Mouse (Mus musculus) forebrain, embryonic 14.5 days (tissue): ENCODE measurements around the gene Myom1. TPM values are rescaled to one million over a fixed set of nuclear protein-coding genes. Genes with fewer than 3 reads are reported as not detected.

Experiments used
- ATAC-seq: fragments of 200-750 bp; cut with Nextera tagmentation; 2 replicates; pipeline ENCODE4 v1.8.0; 2017; ENCODE audit warnings: mild to moderate bottlenecking, moderate library complexity
- DNase-seq: peaks from one replicate; pipeline ENCODE4 v3.0.0-alpha.2; 2015; ENCODE audit warnings: low spot score
- H3K27ac ChIP-seq: fragments of 300-500 bp; sonication (generic); 2 replicates; pipeline ENCODE4 v1.5.1; 2014; ENCODE audit warnings: low read depth, mild to moderate bottlenecking, control low read depth, low read length, moderate library complexity
- H3K27me3 ChIP-seq: fragments of 300-500 bp; sonication (generic); replicated peaks from 2 replicates; pipeline ENCODE4 v1.6.1; 2014; ENCODE audit warnings: low read length, control low read depth, mixed read lengths; ENCODE audit not compliant: control insufficient read depth, insufficient read depth
- H3K36me3 ChIP-seq: fragments of 300-500 bp; sonication (generic); 2 replicates; pipeline ENCODE4 v1.6.1; 2014; ENCODE audit warnings: low read length, control low read depth; ENCODE audit not compliant: control insufficient read depth, insufficient read depth
- H3K4me1 ChIP-seq: fragments of 300-500 bp; sonication (generic); 2 replicates; pipeline ENCODE4 v1.6.1; 2014; ENCODE audit warnings: antibody characterized with exemption, low read length, control low read depth; ENCODE audit not compliant: control insufficient read depth, insufficient read depth
- H3K4me2 ChIP-seq: fragments of 300-500 bp; sonication (generic); 2 replicates; pipeline ENCODE4 v1.6.1; 2014; ENCODE audit warnings: mild to moderate bottlenecking, control low read depth, low read length
- H3K4me3 ChIP-seq: fragments of 300-500 bp; sonication (generic); 2 replicates; pipeline ENCODE4 v1.5.1; 2014; ENCODE audit warnings: low read depth, low read length, control low read depth
- H3K9ac ChIP-seq: fragments of 300-500 bp; sonication (generic); 2 replicates; pipeline ENCODE4 v1.6.1; 2014; ENCODE audit warnings: mild to moderate bottlenecking, low read length, control low read depth, moderate library complexity
- H3K9me3 ChIP-seq: fragments of 300-500 bp; sonication (generic); replicated peaks from 2 replicates; pipeline ENCODE4 v1.6.1; 2016; ENCODE audit warnings: low read length, control low read depth, mixed read lengths; ENCODE audit not compliant: control insufficient read depth
- WGBS: fragments of 180-500 bp; shearing (Covaris S2); extraction: QIAGEN DNeasy Blood & Tissue Kit; methylation state at CpG from one replicate; pipeline ENCODE4 v1.1.7; 2014; 5-methylcytosine and 5-hydroxymethylcytosine counted together
- polyA plus RNA-seq: library from polyadenylated mRNA; unstranded; fragments of >200 nt; fragmentation: Nextera tagmentation; extraction: Ambion mirVana; gene quantifications from 2 replicates; pipeline ENCODE4 v1.2.1, GENCODE M21; 2014

Gene Myom1
- polyA plus RNA-seq, 1 experiment from 2014 or later, result 1.0 TPM

GRCm38 (mm10) chr17:71126001-71126400, 123.6 kb downstream of the Myom1 start:
- Histone ChIP-seq H3K27me3 (no peaks in the 10 kb centered on the region), H3K9ac (no peak overlapping the region), H3K36me3 (no peaks in the 10 kb centered on the region), H3K4me2 (no peak overlapping the region), H3K9me3 (no peaks in the 10 kb centered on the region), H3K27ac (no peak overlapping the region), H3K4me1 (no peaks in the 10 kb centered on the region), H3K4me3 (no peak overlapping the region)
- 85% methylated on average over 12 of the region's 12 CpGs for WGBS
- no peak for DNase-seq
- ATAC-seq, result no peak

GRCm38 (mm10) chr17:71127464-71128110, 125.2 kb downstream of the Myom1 start:
- Histone ChIP-seq H3K4me1 (no peaks in the 10 kb centered on the region), H3K4me2 (no peak overlapping the region), H3K9me3 (no peaks in the 10 kb centered on the region), H3K27ac (no peak overlapping the region), H3K36me3 (no peaks in the 10 kb centered on the region), H3K4me3 (no peak overlapping the region), H3K27me3 (no peaks in the 10 kb centered on the region), H3K9ac (no peak overlapping the region)
- ATAC-seq (no peak), DNase-seq (no peak)
- WGBS, result 79% methylated on average over 7 of the region's 7 CpGs

- DNase-seq, result no peak
- no peak for ATAC-seq
Measured at GRCm38 (mm10) chr17:71129489-71130261, 127.2 kb downstream of the Myom1 start.

GRCm38 (mm10) chr17:71132221-71132620, 129.8 kb downstream of the Myom1 start:
- Histone ChIP-seq H3K4me2 (no peak overlapping the region), H3K4me1 (no peaks in the 10 kb centered on the region), H3K9me3 (no peaks in the 10 kb centered on the region), H3K4me3 (no peak overlapping the region), H3K27me3 (no peaks in the 10 kb centered on the region), H3K27ac (no peak overlapping the region), H3K36me3 (no peaks in the 10 kb centered on the region), H3K9ac (no peak overlapping the region)
- ATAC-seq (no peak), DNase-seq (no peak)

More at GRCm38 (mm10) chr17:71129489-71130261, 127.2 kb downstream of the Myom1 start:
- Histone ChIP-seq H3K4me1 (no peaks in the 10 kb centered on the region), H3K27me3 (no peaks in the 10 kb centered on the region), H3K4me2 (no peak overlapping the region), H3K9me3 (no peaks in the 10 kb centered on the region), H3K36me3 (no peaks in the 10 kb centered on the region), H3K27ac (no peak overlapping the region), H3K4me3 (no peak overlapping the region), H3K9ac (no peak overlapping the region)
- 73% methylated on average over 9 of the region's 9 CpGs for WGBS

GRCm38 (mm10) chr17:71132856-71133439, 130.5 kb downstream of the Myom1 start:
- DNase-seq (no peak), ATAC-seq (no peak)
- no peak overlapping the region for H3K4me3 ChIP-seq
- no peak overlapping the region for H3K27ac ChIP-seq
- WGBS, result 95% methylated on average over 11 of the region's 11 CpGs
- H3K9me3 ChIP-seq, result no peaks in the 10 kb centered on the region
- no peaks in the 10 kb centered on the region for H3K27me3 ChIP-seq
- H3K9ac ChIP-seq, result no peak overlapping the region
- H3K36me3 ChIP-seq, result no peaks in the 10 kb centered on the region
- no peak overlapping the region for H3K4me2 ChIP-seq
- no peaks in the 10 kb centered on the region for H3K4me1 ChIP-seq

GRCm38 (mm10) chr17:71134441-71134955, 132.1 kb downstream of the Myom1 start:
- Histone ChIP-seq H3K36me3 (no peaks in the 10 kb centered on the region), H3K9ac (no peak overlapping the region), H3K4me2 (no peak overlapping the region), H3K9me3 (no peaks in the 10 kb centered on the region), H3K27me3 (no peaks in the 10 kb centered on the region), H3K27ac (no peak overlapping the region), H3K4me1 (no peaks in the 10 kb centered on the region), H3K4me3 (no peak overlapping the region)
- 93% methylated on average over 3 of the region's 3 CpGs for WGBS
- ATAC-seq, result no peak
- no peak for DNase-seq

- DNase-seq, result no peak
- Histone ChIP-seq H3K4me2 (no peak overlapping the region), H3K9ac (no peak overlapping the region), H3K4me3 (no peak overlapping the region), H3K36me3 (no peaks in the 10 kb centered on the region), H3K27ac (no peak overlapping the region), H3K4me1 (no peaks in the 10 kb centered on the region), H3K9me3 (no peaks in the 10 kb centered on the region), H3K27me3 (no peaks in the 10 kb centered on the region)
- 86% methylated on average over 5 of the region's 5 CpGs for WGBS
- ATAC-seq, result no peak
Measured at GRCm38 (mm10) chr17:71135108-71135507, 132.7 kb downstream of the Myom1 start.

- 89% methylated on average over 5 of the region's 5 CpGs for WGBS
- no peak overlapping the region for H3K4me3 ChIP-seq
- ATAC-seq, result no peak
- H3K36me3 ChIP-seq, result no peaks in the 10 kb centered on the region
- no peak for DNase-seq
- no peaks in the 10 kb centered on the region for H3K4me1 ChIP-seq
- H3K9ac ChIP-seq, result no peak overlapping the region
- no peak overlapping the region for H3K4me2 ChIP-seq
- no peaks in the 10 kb centered on the region for H3K9me3 ChIP-seq
- no peak overlapping the region for H3K27ac ChIP-seq
- H3K27me3 ChIP-seq, result no peaks in the 10 kb centered on the region
Measured at GRCm38 (mm10) chr17:71135866-71136265, 133.4 kb downstream of the Myom1 start.
